Mouse (Mus musculus): ENCODE data around the gene Drd4.

Gene Drd4

GRCm38 (mm10) chr7:141335044-141335579 is 43.3 kb downstream of the Drd4 start:
- DNase-seq (ENCODE audit: extremely low read depth, insufficient read length, low spot score), result no peak

GRCm38 (mm10) chr7:141335682-141336081 is 43.9 kb downstream of the Drd4 start:
- DNase-seq (ENCODE audit: extremely low read depth, insufficient read length, low spot score), result no peak

- DNase-seq (ENCODE audit: extremely low read depth, insufficient read length, low spot score), result no peak
These were observed 44.5 kb downstream of the Drd4 start for GRCm38 (mm10) chr7:141336296-141336695.

GRCm38 (mm10) chr7:141337716-141338416 is 46.1 kb downstream of the Drd4 start:
- DNase-seq (ENCODE audit: extremely low read depth, insufficient read length, low spot score), result no peak

GRCm38 (mm10) chr7:141338576-141339131 is 46.8 kb downstream of the Drd4 start, which contains the start of gene Eps8l2:
TSS of gene Eps8l2 (plus strand) at chr7:141338880.
- DNase-seq (ENCODE audit: extremely low read depth, insufficient read length, low spot score), result peak; percentile 86

- peak; percentile 80 for DNase-seq (ENCODE audit: extremely low read depth, insufficient read length, low spot score)
These were observed 47.6 kb downstream of the Drd4 start for GRCm38 (mm10) chr7:141339215-141339920.

- no peak for DNase-seq (ENCODE audit: extremely low read depth, insufficient read length, low spot score)
These were observed 48.2 kb downstream of the Drd4 start for GRCm38 (mm10) chr7:141340023-141340422.

GRCm38 (mm10) chr7:141340476-141340875 is 48.7 kb downstream of the Drd4 start:
- no peak for DNase-seq (ENCODE audit: extremely low read depth, insufficient read length, low spot score)

GRCm38 (mm10) chr7:141341689-141342226 is 50.0 kb downstream of the Drd4 start:
- no peak for DNase-seq (ENCODE audit: extremely low read depth, insufficient read length, low spot score)

GRCm38 (mm10) chr7:141343230-141343629 is 51.4 kb downstream of the Drd4 start:
- no peak for DNase-seq (ENCODE audit: extremely low read depth, insufficient read length, low spot score)

- DNase-seq (ENCODE audit: extremely low read depth, insufficient read length, low spot score), result no peak
These were observed 51.9 kb downstream of the Drd4 start for GRCm38 (mm10) chr7:141343696-141344095.

- no peak for DNase-seq (ENCODE audit: extremely low read depth, insufficient read length, low spot score)
These were observed 53.0 kb downstream of the Drd4 start for GRCm38 (mm10) chr7:141344787-141345186.

Measured in 3134 (cell line).